Mouse (Mus musculus) spleen, adult 2 months (tissue): ENCODE results near the gene Cavin4. TPM values are rescaled to one million over a fixed set of nuclear protein-coding genes. Genes with fewer than 3 reads are reported as not detected.

Experiments
- DNase-seq, 2 experiments: peaks; one replicate each; pipeline versions ENCODE4 v3.0.0 to v3.0.0-alpha.2; 2012 to 2021; ENCODE audit warnings: low spot score in 2 of 2, low read depth in 1 of 2
- H3K27ac ChIP-seq: fragments of 200-500 bp; 2 replicates; pipeline ENCODE4 v1.5.1; 2012; ENCODE audit warnings: low read length, inconsistent platforms; ENCODE audit not compliant: insufficient read depth
- H3K27me3 ChIP-seq: fragments of 200-500 bp; 2 replicates; pipeline ENCODE4 v1.6.1; 2012; ENCODE audit warnings: mild to moderate bottlenecking, moderate library complexity, low read length, inconsistent platforms; ENCODE audit not compliant: control insufficient read depth, insufficient read depth
- H3K36me3 ChIP-seq: fragments of 200-500 bp; 2 replicates; pipeline ENCODE4 v1.6.1; 2012; ENCODE audit warnings: mild to moderate bottlenecking, low read length, inconsistent platforms; ENCODE audit not compliant: control insufficient read depth, insufficient read depth
- H3K4me1 ChIP-seq: fragments of 200-500 bp; 2 replicates; pipeline ENCODE4 v1.6.1; 2011; ENCODE audit warnings: inconsistent platforms; ENCODE audit not compliant: control insufficient read depth, insufficient read depth, insufficient read length
- H3K4me3 ChIP-seq: fragments of 200-500 bp; 2 replicates; pipeline ENCODE4 v1.5.1; 2011; ENCODE audit warnings: mild to moderate bottlenecking, inconsistent platforms; ENCODE audit not compliant: insufficient read depth, insufficient read length; ENCODE audit errors: extremely low read depth
- CTCF ChIP-seq: fragments of 200-500 bp; IDR thresholded peaks from 2 replicates; pipeline ENCODE4 v1.5.1; 2011; ENCODE audit warnings: mild to moderate bottlenecking, inconsistent platforms; ENCODE audit not compliant: insufficient read depth, insufficient read length, insufficient replicate concordance; ENCODE audit errors: extremely low read depth
- POLR2A ChIP-seq: fragments of 200-500 bp; IDR thresholded peaks from 2 replicates; pipeline ENCODE4 v1.6.1; 2011; ENCODE audit warnings: low read depth, low read length, inconsistent platforms
- WGBS: fragments of 180-500 bp; shearing (Covaris S2); methylation state at CpG from one replicate; pipeline ENCODE4 v1.1.7; 2018; 5-methylcytosine and 5-hydroxymethylcytosine counted together
- polyA plus RNA-seq: library from polyadenylated mRNA; depleted of rRNA; stranded (reverse); fragments of >200 nt; gene quantifications from 2 replicates; pipeline ENCODE4 v1.2.3, GENCODE M21; 2012

The Cavin4 gene
- polyA plus RNA-seq, 1 experiment, result not detected

- 87% methylated on average over 6 of the region's 6 CpGs for WGBS
- Histone ChIP-seq H3K4me3 (no peak overlapping the region), H3K27ac (no peak overlapping the region), H3K36me3 (no peaks in the 10 kb centered on the region), H3K27me3 (no peaks in the 10 kb centered on the region), H3K4me1 (no peaks in the 10 kb centered on the region)
- TF ChIP-seq POLR2A, result no peak
- TF ChIP-seq CTCF, result no peak
- DNase-seq, result no peak
These were observed 707 bp downstream of the Cavin4 start for GRCm38 (mm10) chr4:48664021-48664420.

GRCm38 (mm10) chr4:48667279-48667678, 4.0 kb downstream of the Cavin4 start:
- Histone ChIP-seq H3K36me3 (no peaks in the 10 kb centered on the region), H3K4me3 (no peak overlapping the region), H3K27me3 (no peaks in the 10 kb centered on the region), H3K27ac (no peak overlapping the region), H3K4me1 (no peaks in the 10 kb centered on the region)
- DNase-seq, result no peak
- TF ChIP-seq POLR2A (no peak), CTCF (no peak)
- WGBS, result 88% methylated on average over 6 of the region's 6 CpGs

- no peak for TF ChIP-seq POLR2A
- TF ChIP-seq CTCF, result no peak
- WGBS, result 79% methylated on average over 5 of the region's 5 CpGs
- H3K36me3 ChIP-seq, result no peaks in the 10 kb centered on the region
- H3K27ac ChIP-seq, result no peak overlapping the region
- no peaks in the 10 kb centered on the region for H3K4me1 ChIP-seq
- H3K4me3 ChIP-seq, result no peak overlapping the region
- DNase-seq, result no peak
- H3K27me3 ChIP-seq, result no peaks in the 10 kb centered on the region
These were observed 9.6 kb downstream of the Cavin4 start for GRCm38 (mm10) chr4:48672915-48673314.

GRCm38 (mm10) chr4:48674412-48674811, 11.1 kb downstream of the Cavin4 start:
- H3K27ac ChIP-seq, result no peak overlapping the region
- H3K36me3 ChIP-seq, result no peaks in the 10 kb centered on the region
- DNase-seq, result no peak
- TF ChIP-seq CTCF, result no peak
- no peak for TF ChIP-seq POLR2A
- no peaks in the 10 kb centered on the region for H3K27me3 ChIP-seq
- no peak overlapping the region for H3K4me3 ChIP-seq
- 19% methylated on average over 7 of the region's 7 CpGs for WGBS
- no peaks in the 10 kb centered on the region for H3K4me1 ChIP-seq

DNA sequence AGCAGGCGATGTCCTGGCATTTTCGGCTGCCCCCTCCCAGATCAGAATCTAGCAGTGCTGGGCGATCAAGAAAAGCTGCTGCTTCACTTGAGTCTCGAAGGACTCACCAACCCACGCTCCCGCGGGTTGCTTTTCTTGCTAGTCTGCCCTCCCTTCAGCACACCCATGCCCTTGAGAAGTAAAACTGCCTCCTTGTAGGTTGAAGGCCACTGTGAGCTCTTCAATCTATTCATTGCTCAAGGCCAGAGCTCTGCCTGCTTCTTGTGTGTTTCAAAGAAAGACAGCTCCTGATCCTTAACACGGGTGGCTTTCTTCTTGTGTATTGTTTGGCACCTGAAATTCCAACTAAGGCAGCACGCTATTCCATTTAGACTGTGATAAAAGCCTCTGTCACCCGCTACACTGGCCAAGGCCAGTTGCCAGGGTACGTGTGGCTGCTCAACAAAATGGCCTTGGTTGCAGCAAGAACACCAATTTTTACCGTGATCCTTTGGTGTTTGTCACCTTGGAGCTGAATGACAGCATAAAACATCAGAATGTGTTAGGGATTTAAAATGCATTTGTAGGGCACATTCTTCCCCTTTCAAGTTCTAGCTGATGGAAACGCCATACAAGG, 13.4 kb downstream of the Cavin4 start:
- DNase-seq, result no peak
- Histone ChIP-seq H3K27ac (no peak overlapping the region), H3K4me1 (no peaks in the 10 kb centered on the region), H3K4me3 (no peak overlapping the region), H3K27me3 (no peaks in the 10 kb centered on the region), H3K36me3 (no peaks in the 10 kb centered on the region)
- WGBS, result 90% methylated on average over 13 of the region's 13 CpGs
- TF ChIP-seq CTCF (no peak), POLR2A (no peak)

GRCm38 (mm10) chr4:48677276-48677675, 14.0 kb downstream of the Cavin4 start:
- WGBS, result 94% methylated on average over 8 of the region's 8 CpGs
- DNase-seq, result no peak
- Histone ChIP-seq H3K4me3 (no peak overlapping the region), H3K36me3 (no peaks in the 10 kb centered on the region), H3K27me3 (no peaks in the 10 kb centered on the region), H3K4me1 (no peaks in the 10 kb centered on the region), H3K27ac (no peak overlapping the region)
- no peak for TF ChIP-seq POLR2A
- TF ChIP-seq CTCF, result no peak

GRCm38 (mm10) chr4:48677812-48678211, 14.5 kb downstream of the Cavin4 start:
- Histone ChIP-seq H3K27me3 (no peaks in the 10 kb centered on the region), H3K36me3 (no peaks in the 10 kb centered on the region), H3K4me1 (no peaks in the 10 kb centered on the region), H3K27ac (no peak overlapping the region), H3K4me3 (no peak overlapping the region)
- 86% methylated on average over 2 of the region's 2 CpGs for WGBS
- TF ChIP-seq POLR2A, result no peak
- no peak for TF ChIP-seq CTCF
- DNase-seq, result no peak
